Mouse (Mus musculus): ENCODE results near the gene Smarcd2. TPM values are rescaled to one million over a fixed set of nuclear protein-coding genes. Genes with fewer than 3 reads are reported as not detected.

The Smarcd2 gene
- total RNA-seq (2021): 10 to 100 TPM in 1 of 2 experiments, 1 to 10 TPM in 1; 7.8 to 12.0 TPM
- long read RNA-seq, experiment 1, transcript Smarcd2-201 (13 exons, 2,747 nt): major isoform, 15 of 18 reads
- long read RNA-seq, experiment 1, partial matches to known transcripts: 2 of 18 reads
- long read RNA-seq, experiment 1, other reads (novel, unspliced or antisense): 1 of 18 reads
- long read RNA-seq, experiment 2, transcript Smarcd2-201 (13 exons, 2,747 nt): major isoform, 13 of 15 reads
- long read RNA-seq, experiment 2, partial matches to known transcripts: 1 of 15 reads
- long read RNA-seq, experiment 2, other reads (novel, unspliced or antisense): 1 of 15 reads

DNA sequence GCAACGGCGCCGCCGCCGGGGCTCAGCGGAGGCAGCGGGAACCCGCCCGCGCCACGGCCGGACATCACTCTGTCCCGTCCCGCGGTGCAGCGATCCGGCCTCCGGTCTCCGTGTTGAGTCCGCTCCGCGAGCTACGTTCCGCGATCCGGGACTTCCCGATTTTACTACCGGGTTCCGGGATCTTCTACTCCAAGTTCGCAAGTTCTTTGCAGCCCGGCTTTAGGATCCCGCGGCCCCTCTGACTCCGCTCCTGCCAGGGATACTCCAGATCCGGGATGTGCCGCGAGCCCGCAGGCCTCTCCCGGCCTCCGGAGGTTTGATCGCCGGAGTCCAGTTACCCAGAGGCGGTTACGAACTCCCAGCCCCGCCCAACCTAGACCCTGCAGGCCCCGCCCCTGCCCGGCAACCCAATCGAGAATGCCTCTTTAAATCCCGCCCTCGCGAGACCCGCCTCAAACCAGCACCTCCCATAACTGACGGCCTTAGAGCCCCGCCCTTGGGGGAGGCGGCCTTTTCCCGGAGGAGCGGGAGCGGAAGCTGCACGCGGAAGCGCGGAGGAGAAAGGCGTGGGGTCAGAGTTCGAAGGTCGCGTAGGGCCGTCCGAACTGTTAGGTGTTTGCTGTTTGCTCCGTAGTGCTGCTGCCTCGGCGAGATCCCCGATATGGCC is at the start of gene Smarcd2:
Gene Smarcd2 (minus strand): TSS at position 329 of the 667 bp plus-strand sequence.
- DNase-seq (ENCODE audit: low spot score): peak; percentile 100

GRCm38 (mm10) chr11:106318406-106319366 is 45.9 kb upstream of the Smarcd2 start:
- DNase-seq (ENCODE audit: low spot score): no peak

GRCm38 (mm10) chr11:106317801-106318200 is 45.0 kb upstream of the Smarcd2 start:
- no peak for DNase-seq (ENCODE audit: low spot score)

- no peak for DNase-seq (ENCODE audit: low spot score)
Observed at GRCm38 (mm10) chr11:106316416-106316815, 43.6 kb upstream of the Smarcd2 start.

DNA sequence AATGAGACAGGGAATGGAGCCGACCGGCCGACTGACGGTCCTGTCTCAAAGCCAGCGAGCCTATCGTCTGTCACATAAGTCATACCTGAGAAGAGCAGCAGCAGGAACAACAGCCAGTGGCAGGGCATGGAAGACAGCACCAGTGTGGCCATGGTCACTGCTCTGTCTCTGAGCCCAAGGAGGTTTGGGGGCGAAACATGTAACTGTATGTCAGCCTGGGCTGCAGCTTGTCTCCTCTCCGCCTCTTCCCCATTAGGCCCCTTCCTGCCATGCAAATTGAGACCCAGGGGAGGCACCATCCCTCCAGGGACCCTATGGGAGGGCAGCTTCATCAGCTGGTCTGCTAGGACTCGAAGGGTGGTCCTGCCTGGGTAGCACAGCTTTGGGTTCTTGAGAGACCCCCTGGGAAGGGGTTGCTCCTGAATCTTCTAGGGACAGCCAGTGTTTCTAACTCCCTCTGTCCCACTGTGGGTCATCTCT is 41.6 kb upstream of the Smarcd2 start, which contains the start of gene Cd79b:
Gene Cd79b (minus strand): TSS at position 430 of the 480 bp plus-strand sequence.
- no peak for DNase-seq (ENCODE audit: low spot score)

- no peak for DNase-seq (ENCODE audit: low spot score)
Observed at GRCm38 (mm10) chr11:106313533-106313932, 40.8 kb upstream of the Smarcd2 start.

- DNase-seq (ENCODE audit: low spot score): no peak
Observed at GRCm38 (mm10) chr11:106310123-106310522, 37.4 kb upstream of the Smarcd2 start.

DNA sequence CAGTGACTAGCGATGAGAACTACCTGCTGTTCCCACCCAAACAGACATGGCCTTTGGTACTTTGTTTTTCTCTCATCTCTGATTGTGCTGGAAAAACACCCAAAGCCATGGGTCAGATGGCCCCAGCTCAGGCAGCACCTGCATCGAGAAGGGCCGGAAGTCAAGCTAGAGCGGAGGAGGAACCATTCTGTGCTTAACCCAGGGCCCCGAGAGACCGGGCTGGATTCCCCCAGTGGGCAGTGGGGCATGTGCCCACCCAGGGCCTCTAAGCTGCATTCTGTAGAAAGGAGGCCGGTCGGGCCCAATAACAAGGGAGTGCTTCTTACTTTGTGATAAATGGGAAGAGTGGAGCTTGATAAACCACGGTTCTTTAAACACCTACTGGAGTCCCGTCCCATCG is 35.4 kb upstream of the Smarcd2 start:
- DNase-seq (ENCODE audit: low spot score): no peak

GRCm38 (mm10) chr11:106307432-106307831 is 34.7 kb upstream of the Smarcd2 start:
- DNase-seq (ENCODE audit: low spot score): no peak

DNA sequence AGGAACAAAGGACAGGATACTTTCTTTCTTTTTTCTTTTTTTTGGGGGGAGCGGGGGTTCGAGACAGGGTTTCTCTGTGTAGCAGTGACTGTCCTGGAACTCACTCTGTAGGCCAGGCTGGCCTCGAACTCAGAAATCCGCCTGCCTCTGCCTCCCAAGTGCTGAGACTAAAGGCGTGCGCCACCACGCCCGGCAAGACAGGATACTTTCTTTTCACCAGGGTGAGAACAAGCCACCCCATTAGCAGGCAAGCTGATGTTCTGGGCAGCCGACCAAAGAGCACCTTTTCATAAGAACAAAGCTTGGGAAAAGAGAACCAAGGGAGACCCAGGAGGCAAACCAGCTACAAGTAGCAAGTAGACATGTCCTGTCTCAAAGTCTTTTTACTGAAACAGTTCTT is 34.0 kb upstream of the Smarcd2 start:
- DNase-seq (ENCODE audit: low spot score): no peak

DNA sequence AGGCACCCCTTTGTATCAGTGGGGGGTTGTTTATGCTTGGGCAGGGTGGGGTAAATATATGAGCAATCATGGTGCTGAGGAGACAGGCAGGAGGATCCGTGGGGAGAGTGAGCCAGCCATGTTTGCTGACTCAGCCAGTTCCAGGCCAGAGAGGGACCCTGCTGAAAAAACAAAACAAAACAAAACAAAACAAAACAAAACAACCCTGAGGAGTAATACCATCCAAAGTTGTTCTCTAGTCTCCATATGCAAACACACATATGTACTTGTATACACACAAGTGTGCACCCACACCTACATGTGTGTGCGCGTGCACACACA is 33.3 kb upstream of the Smarcd2 start:
- no peak for DNase-seq (ENCODE audit: low spot score)

DNA sequence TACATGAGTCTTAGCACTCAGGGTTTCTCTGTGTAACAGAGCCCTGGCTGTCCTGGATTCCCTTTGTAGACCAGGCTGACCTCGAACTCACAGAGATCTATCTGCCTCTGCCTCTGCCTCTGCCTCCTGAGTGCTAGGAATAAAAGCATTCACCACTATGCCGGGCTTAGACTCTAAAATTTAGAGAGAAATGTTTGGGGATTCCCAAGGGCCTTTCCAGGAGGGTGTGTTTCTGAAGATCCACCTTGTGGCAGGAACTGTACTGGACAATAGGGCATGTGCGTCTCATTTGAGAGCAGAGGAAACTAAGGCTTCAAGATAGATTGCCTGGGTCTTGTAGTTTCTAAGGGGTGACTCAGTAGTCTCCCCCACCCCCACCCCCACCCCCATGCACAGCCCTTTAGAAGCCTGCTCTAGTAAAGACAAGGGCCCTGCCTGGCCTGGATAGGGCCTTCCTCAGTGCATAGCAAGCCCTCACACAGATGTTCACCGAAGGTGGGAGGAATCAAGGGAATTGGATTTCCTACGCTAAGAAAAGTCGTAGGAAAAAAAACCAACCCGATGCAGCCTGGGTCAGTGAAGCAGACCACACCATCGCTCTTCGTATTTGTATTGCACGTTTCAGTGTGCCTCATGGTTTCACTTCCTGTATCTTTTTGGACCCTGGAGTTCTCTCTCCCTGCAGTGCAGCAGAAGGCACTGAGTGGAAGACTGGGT is 32.7 kb upstream of the Smarcd2 start:
- DNase-seq (ENCODE audit: low spot score): no peak

DNA sequence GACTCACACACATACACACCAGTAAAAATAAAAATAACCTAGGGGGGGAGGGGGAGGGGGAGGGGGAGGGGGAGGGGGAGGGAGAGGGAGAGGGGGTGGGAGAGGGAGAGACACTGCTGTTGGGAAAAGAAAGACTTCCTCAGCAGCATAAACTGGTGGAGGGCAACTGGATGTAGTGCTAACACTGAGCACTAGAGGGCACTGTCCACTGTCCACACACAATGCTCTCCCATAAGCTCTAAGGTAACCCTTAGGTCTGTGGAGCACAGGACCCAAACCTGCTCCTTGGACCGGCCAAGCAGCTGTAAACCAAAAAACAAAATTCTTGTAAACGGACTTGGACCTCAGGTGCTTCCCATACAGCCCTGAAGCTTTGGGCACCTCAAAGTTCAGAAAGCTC is 29.9 kb upstream of the Smarcd2 start:
- peak; percentile 62 for DNase-seq (ENCODE audit: low spot score)

- DNase-seq (ENCODE audit: low spot score): no peak
Observed at GRCm38 (mm10) chr11:106301765-106302164, 29.0 kb upstream of the Smarcd2 start, which contains the start of gene Gh. TSS of gene Gh (minus strand) at chr11:106301865.

DNA sequence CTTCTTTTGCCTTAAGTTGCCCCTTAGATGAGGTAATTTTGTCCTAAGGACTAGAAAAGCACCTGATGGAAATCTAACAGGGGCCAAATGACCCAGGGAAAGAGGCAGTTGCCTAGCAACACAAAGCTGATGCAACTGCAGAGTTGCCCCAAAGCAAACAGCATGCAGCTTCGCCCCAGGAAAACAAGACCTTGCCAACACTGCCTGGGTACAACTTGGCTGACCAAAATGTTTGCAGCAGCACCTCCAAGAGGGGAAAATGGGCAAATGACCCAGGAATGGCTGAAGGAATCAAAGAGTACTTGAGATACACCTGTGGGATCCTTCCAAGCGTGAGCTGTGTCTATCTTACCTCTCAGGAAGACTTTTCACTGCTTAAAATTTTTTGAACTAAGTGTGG is 19.1 kb upstream of the Smarcd2 start:
- no peak for DNase-seq (ENCODE audit: low spot score)

GRCm38 (mm10) chr11:106290376-106290775 is 17.6 kb upstream of the Smarcd2 start:
- no peak for DNase-seq (ENCODE audit: low spot score)

DNA sequence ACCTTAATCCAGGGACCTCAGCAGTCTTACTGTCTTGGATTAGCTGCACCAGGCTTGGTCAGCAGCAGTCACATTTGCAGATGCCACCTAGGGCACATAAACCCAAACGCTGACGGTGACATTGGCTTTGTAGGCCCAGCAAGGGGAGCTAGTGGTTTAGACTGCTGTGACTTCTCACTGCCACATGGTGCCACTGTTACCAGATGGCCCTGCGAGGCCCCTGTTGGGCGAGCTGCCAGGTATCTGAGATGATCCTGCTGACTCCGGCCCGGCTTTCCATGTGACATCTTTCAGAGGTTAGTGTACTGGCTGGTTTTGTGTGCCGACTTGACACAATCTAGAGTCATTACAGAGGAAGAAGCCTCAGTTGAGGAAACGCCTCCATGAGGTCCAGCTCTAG is 16.6 kb upstream of the Smarcd2 start:
- DNase-seq (ENCODE audit: low spot score): peak; percentile 61

DNA sequence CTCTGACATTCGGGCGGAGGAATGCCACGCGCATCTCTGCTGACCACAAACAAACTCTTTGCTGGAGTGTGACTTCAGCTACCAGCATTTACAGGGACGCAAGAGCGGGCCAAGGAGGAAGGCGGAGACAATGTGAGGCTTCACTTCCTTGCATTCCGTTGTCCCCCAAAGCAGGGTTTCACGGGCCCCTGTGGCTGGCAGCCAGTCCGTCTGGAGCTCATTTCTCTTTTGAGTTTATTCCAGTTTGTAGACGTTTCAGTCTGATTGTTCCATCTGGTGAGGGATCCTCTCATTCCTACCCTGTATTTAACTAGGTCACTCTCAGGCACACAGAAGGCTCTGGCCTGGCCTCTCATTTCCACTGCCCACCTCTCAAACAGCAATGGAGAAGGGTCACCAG is 14.2 kb upstream of the Smarcd2 start:
- DNase-seq (ENCODE audit: low spot score): no peak

GRCm38 (mm10) chr11:106286206-106286605 is 13.4 kb upstream of the Smarcd2 start:
- DNase-seq (ENCODE audit: low spot score): no peak

DNA sequence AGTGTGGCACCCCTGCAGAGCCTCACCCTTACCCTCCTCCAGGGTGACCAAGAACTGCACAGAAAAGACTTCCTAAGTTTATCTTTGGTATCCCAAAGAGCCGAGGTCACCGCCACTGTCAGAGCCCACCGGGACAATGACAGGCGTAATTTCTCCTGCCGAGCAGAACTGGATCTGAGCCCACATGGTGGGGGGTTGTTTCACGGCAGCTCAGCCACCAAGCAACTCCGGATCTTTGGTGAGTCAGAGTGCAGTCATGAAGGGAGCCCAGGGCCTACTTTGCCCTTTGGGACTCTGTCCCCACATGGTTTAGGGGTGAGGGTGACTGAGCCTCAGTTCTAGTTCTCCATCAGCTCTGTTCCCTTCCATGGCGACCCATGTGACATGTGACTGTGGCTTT is 11.4 kb upstream of the Smarcd2 start:
- no peak for DNase-seq (ENCODE audit: low spot score)

GRCm38 (mm10) chr11:106283371-106283770 is 10.6 kb upstream of the Smarcd2 start:
- DNase-seq (ENCODE audit: low spot score): no peak

Measured in gastrocnemius, adult 18-20 months (tissue).